Mouse (Mus musculus): ENCODE data around the gene Nsdhl.

Gene Nsdhl

GRCm38 (mm10) chrX:72917884-72918681, at the start of gene Nsdhl, which contains the start of gene Cetn2:
Nsdhl (plus strand) TSS chrX:72918557.
Cetn2 (minus strand) TSS chrX:72918411.
- peak; percentile 21 for DNase-seq (ENCODE audit: low spot score)

GRCm38 (mm10) chrX:72895388-72896054, 22.8 kb upstream of the Nsdhl start:
- no peak for DNase-seq (ENCODE audit: low spot score)

- no peak for DNase-seq (ENCODE audit: low spot score)
These were observed 22.3 kb upstream of the Nsdhl start for GRCm38 (mm10) chrX:72896055-72896437.

GRCm38 (mm10) chrX:72902530-72902929, 15.8 kb upstream of the Nsdhl start:
- DNase-seq (ENCODE audit: low spot score) = no peak

GRCm38 (mm10) chrX:72907619-72908403, 10.5 kb upstream of the Nsdhl start:
- no peak for DNase-seq (ENCODE audit: low spot score)

GRCm38 (mm10) chrX:72908404-72908741, 10.0 kb upstream of the Nsdhl start:
- no peak for DNase-seq (ENCODE audit: low spot score)

- DNase-seq (ENCODE audit: low spot score) = no peak
These were observed 6.7 kb upstream of the Nsdhl start for GRCm38 (mm10) chrX:72911611-72912010.

GRCm38 (mm10) chrX:72918682-72919059, 314 bp downstream of the Nsdhl start:
- DNase-seq (ENCODE audit: low spot score) = no peak

GRCm38 (mm10) chrX:72921391-72921790, 3.0 kb downstream of the Nsdhl start:
- no peak for DNase-seq (ENCODE audit: low spot score)

- DNase-seq (ENCODE audit: low spot score) = no peak
These were observed 35.1 kb downstream of the Nsdhl start for GRCm38 (mm10) chrX:72953464-72953863.

GRCm38 (mm10) chrX:72956486-72956885, 38.1 kb downstream of the Nsdhl start:
- no peak for DNase-seq (ENCODE audit: low spot score)

- DNase-seq (ENCODE audit: low spot score) = no peak
These were observed 42.1 kb downstream of the Nsdhl start for GRCm38 (mm10) chrX:72960431-72960830.

- DNase-seq (ENCODE audit: low spot score) = no peak
These were observed 43.2 kb downstream of the Nsdhl start for GRCm38 (mm10) chrX:72961511-72961910.

- no peak for DNase-seq (ENCODE audit: low spot score)
These were observed 44.4 kb downstream of the Nsdhl start for GRCm38 (mm10) chrX:72962743-72963142.

GRCm38 (mm10) chrX:72982831-72983230, 64.5 kb downstream of the Nsdhl start:
- DNase-seq (ENCODE audit: low spot score) = no peak

GRCm38 (mm10) chrX:72985607-72986006, 67.2 kb downstream of the Nsdhl start:
- DNase-seq (ENCODE audit: low spot score) = no peak

GRCm38 (mm10) chrX:72986841-72987519, 68.6 kb downstream of the Nsdhl start, which contains the start of gene Zfp185:
Zfp185 (plus strand) TSS chrX:72987339.
- DNase-seq (ENCODE audit: low spot score) = no peak

- no peak for DNase-seq (ENCODE audit: low spot score)
These were observed 69.2 kb downstream of the Nsdhl start for GRCm38 (mm10) chrX:72987520-72987905.

- no peak for DNase-seq (ENCODE audit: low spot score)
These were observed 70.1 kb downstream of the Nsdhl start for GRCm38 (mm10) chrX:72988431-72988830.

- no peak for DNase-seq (ENCODE audit: low spot score)
These were observed 72.2 kb downstream of the Nsdhl start for GRCm38 (mm10) chrX:72990581-72990980.

GRCm38 (mm10) chrX:72992291-72992919, 74.0 kb downstream of the Nsdhl start:
- DNase-seq (ENCODE audit: low spot score) = no peak

- DNase-seq (ENCODE audit: low spot score) = no peak
These were observed 77.2 kb downstream of the Nsdhl start for GRCm38 (mm10) chrX:72995542-72995941.

All from urinary bladder, postnatal 10 days (tissue).